Mouse (Mus musculus) megakaryocyte, embryonic 14.5 days (primary cell): ENCODE results near the gene Exosc1. TPM values are rescaled to one million over a fixed set of nuclear protein-coding genes. Genes with fewer than 3 reads are reported as not detected.
"Not testable (repeated sequence)": the region's sequence is repeated elsewhere in the genome, so short reads cannot be mapped to it uniquely, and the experiment has no call there.

Experiments
- H3K27me3 ChIP-seq: replicated peaks from 2 replicates; pipeline ENCODE3; 2012; ENCODE audit warnings: inconsistent platforms
- H3K36me3 ChIP-seq: replicated peaks from 2 replicates; pipeline ENCODE3; 2012; ENCODE audit warnings: low read length, inconsistent platforms, mixed read lengths
- H3K4me1 ChIP-seq: 2 replicates; pipeline ENCODE4 v1.6.1; 2012; ENCODE audit warnings: inconsistent platforms
- H3K4me3 ChIP-seq: replicated peaks from 2 replicates; pipeline ENCODE3; 2012; ENCODE audit warnings: moderate library complexity, mild to moderate bottlenecking, inconsistent platforms
- H3K9me3 ChIP-seq: 2 replicates; pipeline ENCODE4 v1.6.1; 2012; ENCODE audit warnings: inconsistent platforms
- FLI1 ChIP-seq: IDR thresholded peaks from 2 replicates; pipeline ENCODE4 v1.6.1; 2012; ENCODE audit warnings: low read length, inconsistent platforms, mixed read lengths
- GATA1 ChIP-seq: IDR thresholded peaks from 3 replicates; pipeline ENCODE4 v1.6.1; 2012; ENCODE audit warnings: mixed read lengths, low read length, inconsistent platforms, borderline replicate concordance
- polyA plus RNA-seq: library from polyadenylated mRNA; stranded (reverse); fragments of >175 nt; gene quantifications from 2 replicates; pipeline ENCODE4 v1.2.3, GENCODE M21; 2012; ENCODE audit warnings: low replicate concordance; ENCODE audit not compliant: insufficient read depth

Exosc1 gene
- polyA plus RNA-seq, 1 experiment = 13.5 TPM

DNA sequence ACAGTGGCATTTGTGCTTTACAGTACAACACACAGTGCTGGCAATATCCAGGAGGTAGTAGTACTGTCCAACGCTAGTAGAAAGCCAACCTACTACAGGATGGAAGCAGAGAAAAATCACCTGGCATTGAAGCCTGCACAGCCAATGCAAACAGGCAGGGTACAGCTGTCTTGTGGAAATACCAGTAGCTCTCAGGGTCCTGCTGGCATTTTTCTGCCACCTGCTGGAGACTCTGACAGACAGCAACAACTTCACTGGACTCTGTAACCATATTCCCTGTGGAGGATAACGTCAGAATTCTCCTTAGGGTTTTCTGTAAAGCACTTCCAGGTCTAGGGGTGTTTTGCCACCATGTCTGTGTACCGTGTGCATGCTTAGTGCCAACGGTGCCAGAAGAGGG, 19.1 kb upstream of the Exosc1 start:
- Histone ChIP-seq H3K4me3 (no peak overlapping the region), H3K36me3 (peaks cover 98% of the 10 kb centered on the region), H3K27me3 (no peaks in the 10 kb centered on the region), H3K4me1 (peaks cover 4% of the 10 kb centered on the region), H3K9me3 (no peaks in the 10 kb centered on the region)
- TF ChIP-seq FLI1 (no peak), GATA1 (no peak)

DNA sequence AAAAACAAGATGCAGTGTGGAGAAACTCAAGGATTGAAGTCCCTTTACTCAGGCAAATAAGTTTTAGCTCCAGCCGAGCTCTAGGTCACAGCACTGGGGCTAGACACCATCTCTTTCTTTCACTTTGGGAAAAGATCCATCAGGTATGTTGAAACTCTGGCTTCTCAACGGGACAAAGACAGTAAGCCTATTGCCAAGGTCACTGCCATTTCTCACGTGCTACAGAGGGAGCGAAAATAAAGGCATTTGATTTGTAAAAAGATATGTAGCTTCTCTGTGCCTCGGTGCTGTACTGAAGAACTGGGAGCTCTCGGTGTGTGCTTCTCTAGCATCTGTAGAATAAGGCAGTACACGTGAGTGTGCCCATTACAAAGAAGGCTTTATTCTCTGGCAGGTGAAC, 10.6 kb upstream of the Exosc1 start:
- Histone ChIP-seq H3K4me1 (peaks cover 21% of the 10 kb centered on the region), H3K27me3 (no peaks in the 10 kb centered on the region), H3K4me3 (no peak overlapping the region), H3K36me3 (peaks cover 97% of the 10 kb centered on the region), H3K9me3 (no peaks in the 10 kb centered on the region)
- no peak for TF ChIP-seq FLI1

DNA sequence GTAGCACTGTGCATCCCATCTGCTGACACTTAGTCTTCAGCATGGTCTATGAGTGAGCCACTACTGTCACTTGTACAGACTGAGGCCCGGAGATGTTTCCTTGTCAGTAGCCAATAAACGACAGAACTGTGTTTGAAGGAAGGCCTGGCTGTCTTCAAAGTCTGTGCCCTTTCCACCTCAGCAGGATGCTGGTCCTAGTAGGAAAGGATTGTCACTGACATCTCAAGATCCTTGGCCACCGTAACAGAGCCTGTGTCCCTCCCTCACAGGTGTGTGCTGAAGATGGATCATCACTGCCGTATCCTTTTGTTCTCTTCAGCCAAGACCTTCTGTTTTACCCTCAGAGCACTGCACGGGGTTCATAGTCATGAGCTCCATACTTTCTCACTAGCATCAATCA, 5.3 kb upstream of the Exosc1 start:
- Histone ChIP-seq H3K9me3 (no peaks in the 10 kb centered on the region), H3K4me1 (peaks cover 27% of the 10 kb centered on the region), H3K4me3 (no peak overlapping the region), H3K36me3 (peaks cover 78% of the 10 kb centered on the region), H3K27me3 (no peaks in the 10 kb centered on the region)
- TF ChIP-seq GATA1 = no peak
- no peak for TF ChIP-seq FLI1

DNA sequence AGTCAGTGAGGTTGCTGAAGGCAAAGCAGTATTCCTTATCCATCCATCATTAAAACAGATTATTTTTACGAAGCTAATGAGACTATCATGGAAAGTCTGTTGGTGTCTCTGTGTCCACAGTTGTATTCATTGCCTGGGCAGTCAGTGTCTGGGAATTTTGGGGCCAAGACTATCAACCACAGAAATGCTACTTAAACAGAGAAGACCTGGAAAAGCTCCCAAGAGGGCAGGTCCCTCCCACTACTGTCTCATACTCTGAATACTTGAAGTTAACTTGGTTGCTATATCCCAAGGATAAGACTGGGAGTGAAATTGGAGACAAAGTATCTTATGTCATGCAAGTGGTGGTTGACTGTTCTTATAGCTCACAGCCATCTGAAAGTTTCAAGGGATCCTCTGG, 2.7 kb upstream of the Exosc1 start:
- no peak overlapping the region for H3K4me3 ChIP-seq
- peaks cover 44% of the 10 kb centered on the region for H3K4me1 ChIP-seq
- TF ChIP-seq FLI1 = no peak
- TF ChIP-seq GATA1 = no peak
- H3K27me3 ChIP-seq = no peaks in the 10 kb centered on the region
- peaks cover 56% of the 10 kb centered on the region for H3K36me3 ChIP-seq
- no peaks in the 10 kb centered on the region for H3K9me3 ChIP-seq

DNA sequence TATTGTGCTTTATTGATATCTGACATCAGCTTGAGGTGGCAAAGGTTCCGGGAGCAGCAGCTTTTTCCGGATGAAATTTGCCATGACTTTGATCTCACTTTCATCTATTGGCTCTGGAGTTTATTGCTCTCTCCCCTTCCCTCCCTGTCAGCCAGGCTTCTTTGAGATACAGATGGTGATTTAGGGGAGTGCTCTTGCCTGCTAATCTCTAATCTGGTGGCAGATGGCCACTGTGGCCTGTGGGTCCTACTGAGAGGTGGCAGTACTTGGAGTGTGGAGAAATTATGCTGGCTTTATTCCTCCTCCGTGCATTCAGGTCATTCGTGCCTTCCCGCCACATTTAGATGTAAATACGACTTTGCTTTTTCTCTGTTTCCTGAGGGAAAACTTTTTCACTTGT, 901 bp upstream of the Exosc1 start:
- no peak for TF ChIP-seq FLI1
- no peak for TF ChIP-seq GATA1
- Histone ChIP-seq H3K27me3 (no peaks in the 10 kb centered on the region), H3K36me3 (peaks cover 52% of the 10 kb centered on the region), H3K4me3 (peak overlapping the region; percentile 96), H3K4me1 (peaks cover 52% of the 10 kb centered on the region), H3K9me3 (no peaks in the 10 kb centered on the region)

DNA sequence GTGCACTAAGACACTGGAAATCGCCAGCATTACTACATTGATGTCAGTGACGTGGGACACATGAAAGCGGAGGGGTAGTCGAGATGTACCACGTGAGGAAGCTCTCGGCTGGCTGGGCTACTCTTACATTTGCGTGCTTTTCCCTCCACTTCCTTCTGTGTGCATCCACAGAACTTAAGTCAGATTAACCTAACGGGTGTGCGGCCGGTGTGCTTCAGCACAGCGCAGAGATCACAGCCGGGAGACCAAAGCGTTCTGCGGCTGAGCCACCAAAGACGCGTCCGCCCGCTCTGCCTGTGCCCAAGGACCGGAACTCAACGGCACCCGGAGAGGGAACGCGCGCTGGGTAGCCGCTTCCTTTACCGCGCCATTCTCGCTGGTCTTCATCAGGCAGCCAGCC, 537 bp downstream of the Exosc1 start:
- no peaks in the 10 kb centered on the region for H3K27me3 ChIP-seq
- no peaks in the 10 kb centered on the region for H3K9me3 ChIP-seq
- peaks cover 54% of the 10 kb centered on the region for H3K36me3 ChIP-seq

DNA sequence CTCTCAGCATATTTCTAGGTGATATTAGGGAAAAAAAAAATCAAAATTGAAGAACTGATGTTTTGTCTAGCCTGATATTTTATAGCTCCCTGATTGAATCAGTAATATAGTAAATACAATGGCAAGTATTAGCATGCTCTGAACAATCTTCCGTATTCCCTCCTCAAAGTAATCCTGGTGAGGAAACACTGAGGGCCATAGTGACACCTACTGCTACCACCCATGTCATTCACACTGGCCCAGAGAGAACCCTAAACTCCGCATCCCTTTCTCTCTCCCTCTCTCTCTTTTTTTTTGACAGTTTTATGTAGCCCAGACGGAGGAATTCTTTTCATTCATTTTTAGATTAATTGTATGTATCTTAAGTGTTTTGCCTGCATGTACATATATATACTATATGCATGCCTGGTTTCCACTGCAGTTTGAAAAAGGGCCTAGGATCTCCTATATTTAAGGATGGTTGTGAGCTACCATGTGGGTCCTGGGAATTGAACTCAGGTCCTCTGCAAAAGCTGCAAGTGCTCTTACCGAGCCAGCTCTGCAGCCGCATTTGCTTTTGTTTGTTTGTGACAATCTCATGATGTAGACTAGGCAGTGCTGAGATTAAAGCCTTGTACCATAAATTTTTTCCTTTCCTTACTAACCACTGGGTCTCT, 12.7 kb downstream of the Exosc1 start:
- peaks cover 86% of the 10 kb centered on the region for H3K36me3 ChIP-seq
- no peaks in the 10 kb centered on the region for H3K9me3 ChIP-seq
- H3K4me3 ChIP-seq = no peak overlapping the region
- TF ChIP-seq FLI1 (no peak), GATA1 (no peak)
- peaks cover 37% of the 10 kb centered on the region for H3K4me1 ChIP-seq
- H3K27me3 ChIP-seq = no peaks in the 10 kb centered on the region

More for the DNA sequence above, 537 bp downstream of the Exosc1 start:
- peaks cover 49% of the 10 kb centered on the region for H3K4me1 ChIP-seq
- no peak for TF ChIP-seq FLI1
- no peak for TF ChIP-seq GATA1
- peak overlapping the region; percentile 96 for H3K4me3 ChIP-seq

DNA sequence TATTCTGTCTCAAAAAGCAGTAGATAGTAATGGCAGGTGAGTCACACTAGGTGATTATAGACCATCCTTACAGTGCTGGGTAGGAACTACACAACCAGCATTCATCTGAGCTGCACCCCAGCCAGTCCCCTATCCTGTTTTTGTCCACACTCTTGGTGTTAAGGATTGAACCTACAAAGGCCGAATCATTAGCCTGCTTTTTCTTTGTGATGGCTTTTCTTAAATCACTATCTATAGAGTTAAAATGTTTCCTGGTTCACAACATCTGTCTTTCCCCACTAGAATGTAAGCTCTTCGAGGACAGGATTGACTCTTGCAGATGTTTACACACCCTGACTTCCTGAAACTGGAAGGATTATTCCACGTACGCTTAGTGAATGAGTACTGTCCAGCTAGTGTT, 13.8 kb downstream of the Exosc1 start:
- Histone ChIP-seq H3K27me3 (no peaks in the 10 kb centered on the region), H3K4me3 (no peak overlapping the region), H3K4me1 (peaks cover 47% of the 10 kb centered on the region), H3K36me3 (peaks cover 87% of the 10 kb centered on the region), H3K9me3 (no peaks in the 10 kb centered on the region)
- TF ChIP-seq FLI1 (no peak), GATA1 (no peak)

DNA sequence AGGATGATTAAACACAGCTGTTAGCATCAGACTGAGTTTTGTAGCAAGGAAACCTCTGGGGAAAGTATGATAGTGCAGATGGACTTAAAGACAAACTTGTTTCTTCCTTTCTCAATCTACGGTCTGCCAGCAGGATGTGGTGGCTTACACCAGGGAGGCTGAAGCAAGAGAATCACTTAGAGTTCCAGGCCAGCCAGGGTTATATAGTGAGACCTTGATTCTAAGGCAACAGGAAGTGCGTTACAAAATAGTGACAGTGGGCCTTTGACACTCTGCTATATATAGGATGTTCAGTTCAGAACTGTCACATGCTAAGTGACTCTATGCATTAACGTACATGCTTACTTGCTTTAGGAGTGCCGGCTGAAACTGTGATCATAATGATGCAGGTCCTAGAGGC, 16.4 kb downstream of the Exosc1 start:
- peak overlapping the region; percentile 74 for H3K4me3 ChIP-seq
- peaks cover 66% of the 10 kb centered on the region for H3K4me1 ChIP-seq
- H3K36me3 ChIP-seq = peaks cover 67% of the 10 kb centered on the region
- no peaks in the 10 kb centered on the region for H3K9me3 ChIP-seq
- no peaks in the 10 kb centered on the region for H3K27me3 ChIP-seq
- no peak for TF ChIP-seq GATA1
- TF ChIP-seq FLI1 = no peak

DNA sequence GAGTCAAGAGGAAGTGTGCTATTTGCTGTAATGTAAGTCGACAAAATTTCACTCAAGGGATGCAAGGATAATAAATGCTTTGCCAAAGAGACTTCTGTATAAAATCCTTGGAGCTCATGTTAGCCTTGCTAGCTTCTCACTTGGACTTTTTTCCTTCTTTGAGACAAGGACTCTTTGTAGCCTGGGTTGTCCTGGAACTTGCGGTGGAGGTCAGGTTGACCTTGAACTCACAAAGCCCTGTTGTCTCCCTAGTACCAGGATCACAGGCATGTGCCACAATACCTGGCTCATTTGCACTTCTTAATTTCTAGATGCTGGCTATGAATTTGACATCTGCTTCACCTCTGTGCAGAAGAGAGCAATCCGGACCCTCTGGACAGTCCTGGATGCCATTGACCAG, 17.9 kb downstream of the Exosc1 start:
- Histone ChIP-seq H3K9me3 (no peaks in the 10 kb centered on the region), H3K4me1 (peaks cover 67% of the 10 kb centered on the region), H3K4me3 (peak overlapping the region; percentile 97), H3K36me3 (peaks cover 51% of the 10 kb centered on the region), H3K27me3 (no peaks in the 10 kb centered on the region)
- TF ChIP-seq GATA1 (no peak), FLI1 (no peak)

DNA sequence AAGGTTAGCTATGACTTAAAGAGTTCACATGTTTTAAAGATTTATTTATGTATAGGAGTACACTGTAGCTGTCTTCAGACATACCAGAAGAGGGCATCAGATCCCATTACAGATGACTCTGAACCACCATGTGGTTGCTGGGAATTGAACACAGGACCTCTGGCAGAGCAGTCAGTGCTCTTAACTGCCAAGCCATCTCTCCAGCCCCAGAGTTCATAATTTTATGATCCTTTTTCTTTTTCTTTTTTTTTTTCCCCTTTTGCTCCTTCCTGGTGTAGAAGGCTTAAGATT, 18.7 kb downstream of the Exosc1 start:
- Histone ChIP-seq H3K4me3 (peak overlapping the region; percentile 97), H3K36me3 (peaks cover 43% of the 10 kb centered on the region), H3K4me1 (peaks cover 72% of the 10 kb centered on the region)
- H3K27me3 ChIP-seq, H3K9me3 ChIP-seq: not testable (repeated sequence)
